Mouse (Mus musculus): ENCODE data around the gene B3gnt9. TPM values are rescaled to one million over a fixed set of nuclear protein-coding genes. Genes with fewer than 3 reads are reported as not detected.

Gene B3gnt9
- polyA plus RNA-seq, 1 experiment from 2014 or later = 3.8 TPM

DNA sequence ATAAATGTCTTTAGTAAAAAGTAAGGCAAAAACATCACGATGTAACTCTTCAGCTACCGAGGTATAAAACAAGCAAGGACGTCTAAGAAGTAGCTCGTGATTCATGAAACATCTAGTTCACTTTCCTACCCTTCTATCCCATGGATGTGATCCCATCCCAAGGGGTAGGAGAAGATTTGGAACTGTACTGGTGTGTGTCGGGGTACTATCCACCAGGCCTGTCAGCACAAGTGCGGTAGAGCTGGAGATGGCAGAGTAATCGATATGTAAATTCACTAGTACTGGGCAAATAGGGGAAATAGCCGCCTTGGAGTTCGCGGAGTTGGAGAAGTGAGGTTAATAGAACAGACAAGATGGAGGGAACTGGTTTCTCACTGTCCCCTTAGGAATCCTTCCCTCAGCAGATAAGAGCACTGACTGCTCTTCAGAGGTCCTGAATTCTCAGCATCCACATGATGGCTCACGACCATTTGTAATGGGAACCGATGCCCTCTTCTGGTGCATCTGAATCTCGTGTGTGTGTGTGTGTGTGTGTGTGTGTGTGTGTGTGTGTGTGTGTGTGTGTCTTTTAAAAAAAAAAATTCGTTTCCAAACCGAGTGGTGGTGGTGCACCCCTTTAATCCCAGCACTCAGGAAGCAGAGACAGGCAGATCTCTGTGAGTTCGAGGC, 8.4 kb upstream of the B3gnt9 start:
- Histone ChIP-seq H3K36me3 (ENCODE audit: control insufficient read depth, insufficient read depth) (no peaks in the 10 kb centered on the region), H3K27me3 (replicated peaks; ENCODE audit: control insufficient read depth, insufficient read depth, low read length) (peaks cover 78% of the 10 kb centered on the region), H3K4me2 (ENCODE audit: low read length) (no peak overlapping the region), H3K4me1 (replicated peaks; ENCODE audit: control insufficient read depth, insufficient read depth, low read length) (peaks cover 29% of the 10 kb centered on the region), H3K4me3 (replicated peaks; ENCODE audit: low read length) (no peak overlapping the region; the same call in 1 of the 2 replicates), H3K9ac (replicated peaks; ENCODE audit: low read depth, low read length) (no peak overlapping the region), H3K9me3 (ENCODE audit: control insufficient read depth, low read length) (peaks cover 5% of the 10 kb centered on the region), H3K27ac (ENCODE audit: low read length) (no peak overlapping the region)
- no peak for ATAC-seq
- WGBS = 38% methylated on average over 16 of the region's 16 CpGs

- Histone ChIP-seq H3K27me3 (replicated peaks; ENCODE audit: control insufficient read depth, insufficient read depth, low read length) (peaks cover 66% of the 10 kb centered on the region), H3K4me1 (replicated peaks; ENCODE audit: control insufficient read depth, insufficient read depth, low read length) (peaks cover 24% of the 10 kb centered on the region), H3K9ac (replicated peaks; ENCODE audit: low read depth, low read length) (no peak overlapping the region), H3K36me3 (ENCODE audit: control insufficient read depth, insufficient read depth) (no peaks in the 10 kb centered on the region), H3K9me3 (ENCODE audit: control insufficient read depth, low read length) (peaks cover 5% of the 10 kb centered on the region), H3K4me3 (replicated peaks; ENCODE audit: low read length) (no peak overlapping the region), H3K27ac (ENCODE audit: low read length) (no peak overlapping the region), H3K4me2 (ENCODE audit: low read length) (no peak overlapping the region)
- ATAC-seq = no peak
- 87% methylated on average over 12 of the region's 12 CpGs for WGBS
Measured at GRCm38 (mm10) chr8:105261326-105261980, 6.5 kb upstream of the B3gnt9 start.

DNA sequence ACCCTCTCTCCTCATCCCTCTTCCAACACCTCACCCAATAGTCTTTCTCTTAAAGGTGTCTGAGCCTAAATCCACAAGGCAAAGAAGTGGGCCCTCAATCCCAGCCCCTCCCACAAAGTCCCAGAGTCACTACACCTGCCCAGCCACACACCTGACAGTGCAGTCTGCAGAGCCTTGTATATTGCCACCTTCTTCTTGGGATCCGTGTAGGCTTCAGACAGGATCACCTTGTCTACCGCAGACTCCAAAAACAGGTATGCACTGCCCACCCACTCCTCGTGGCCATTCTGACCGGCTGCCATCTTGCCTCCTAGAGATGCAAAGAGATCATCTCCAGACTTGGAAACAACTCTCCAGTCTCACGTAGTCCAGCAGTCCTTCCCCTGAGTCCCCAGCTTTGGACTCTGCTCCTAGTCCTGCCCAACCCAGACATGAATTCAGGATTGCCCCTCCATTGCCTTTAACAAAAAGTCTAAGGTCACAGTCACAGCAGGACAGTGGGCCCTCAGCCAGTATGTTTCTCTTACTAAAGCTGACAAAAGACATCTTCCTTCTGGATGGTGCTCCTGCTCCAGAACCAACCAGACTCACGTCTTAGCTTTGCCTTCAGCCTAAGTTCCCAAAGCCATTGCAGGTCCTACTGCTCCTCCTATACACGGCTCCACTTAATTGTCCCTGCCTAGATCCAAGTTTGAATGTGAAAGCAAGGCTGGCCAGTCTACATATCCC, 5.6 kb upstream of the B3gnt9 start:
- Histone ChIP-seq H3K4me1 (replicated peaks; ENCODE audit: control insufficient read depth, insufficient read depth, low read length) (peaks cover 24% of the 10 kb centered on the region), H3K9ac (replicated peaks; ENCODE audit: low read depth, low read length) (no peak overlapping the region), H3K4me3 (replicated peaks; ENCODE audit: low read length) (no peak overlapping the region), H3K9me3 (ENCODE audit: control insufficient read depth, low read length) (peaks cover 2% of the 10 kb centered on the region; the same call in 1 of the 2 replicates), H3K4me2 (ENCODE audit: low read length) (no peak overlapping the region), H3K27ac (ENCODE audit: low read length) (no peak overlapping the region), H3K36me3 (ENCODE audit: control insufficient read depth, insufficient read depth) (no peaks in the 10 kb centered on the region), H3K27me3 (replicated peaks; ENCODE audit: control insufficient read depth, insufficient read depth, low read length) (peaks cover 60% of the 10 kb centered on the region)
- no peak for ATAC-seq
- 58% methylated on average over 7 of the region's 7 CpGs for WGBS

DNA sequence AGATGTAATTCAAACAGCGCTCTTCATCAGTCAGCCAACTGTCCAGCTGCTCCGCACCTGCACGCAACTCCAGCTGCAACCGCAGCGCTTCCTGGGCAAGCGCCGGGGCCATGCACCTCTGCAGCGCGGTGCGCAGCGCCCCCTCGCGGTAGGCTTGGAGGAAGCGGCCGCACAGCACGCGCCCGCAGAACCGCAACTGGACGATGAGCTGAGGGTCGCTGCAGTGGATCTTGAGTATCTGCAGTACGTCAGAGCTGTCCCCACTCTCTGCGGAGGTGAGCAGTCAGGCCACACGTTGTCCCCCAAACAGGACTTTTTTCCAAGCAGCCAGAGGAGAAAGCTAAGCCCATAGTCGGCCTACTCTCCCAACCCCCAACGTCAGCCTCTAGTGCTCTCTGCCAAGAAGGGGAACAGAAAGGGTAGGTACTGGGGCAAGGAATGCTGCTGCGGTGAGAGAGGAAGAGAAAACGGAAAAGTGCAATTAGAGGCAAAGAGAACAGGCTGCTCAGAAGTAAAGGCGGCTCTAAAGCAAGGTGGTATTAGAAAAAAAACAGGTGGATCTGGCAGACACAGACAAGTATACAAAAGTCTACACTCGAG, 4.9 kb upstream of the B3gnt9 start:
- H3K4me2 ChIP-seq (ENCODE audit: low read length) = peak overlapping the region; percentile 55
- H3K4me1 ChIP-seq (replicated peaks; ENCODE audit: control insufficient read depth, insufficient read depth, low read length) = peaks cover 24% of the 10 kb centered on the region
- 0 out of 2 replicates have a peak overlapping the region, but pooled peaks have one; percentile 13 for H3K9ac ChIP-seq (replicated peaks; ENCODE audit: low read depth, low read length)
- ATAC-seq = peak; percentile 56
- H3K4me3 ChIP-seq (replicated peaks; ENCODE audit: low read length) = peak overlapping the region; percentile 35
- WGBS = 3% methylated on average over 30 of the region's 30 CpGs
- peaks cover 2% of the 10 kb centered on the region; the same call in 1 of the 2 replicates for H3K9me3 ChIP-seq (ENCODE audit: control insufficient read depth, low read length)
- no peak overlapping the region for H3K27ac ChIP-seq (ENCODE audit: low read length)
- H3K36me3 ChIP-seq (ENCODE audit: control insufficient read depth, insufficient read depth) = no peaks in the 10 kb centered on the region
- H3K27me3 ChIP-seq (replicated peaks; ENCODE audit: control insufficient read depth, insufficient read depth, low read length) = peaks cover 58% of the 10 kb centered on the region

DNA sequence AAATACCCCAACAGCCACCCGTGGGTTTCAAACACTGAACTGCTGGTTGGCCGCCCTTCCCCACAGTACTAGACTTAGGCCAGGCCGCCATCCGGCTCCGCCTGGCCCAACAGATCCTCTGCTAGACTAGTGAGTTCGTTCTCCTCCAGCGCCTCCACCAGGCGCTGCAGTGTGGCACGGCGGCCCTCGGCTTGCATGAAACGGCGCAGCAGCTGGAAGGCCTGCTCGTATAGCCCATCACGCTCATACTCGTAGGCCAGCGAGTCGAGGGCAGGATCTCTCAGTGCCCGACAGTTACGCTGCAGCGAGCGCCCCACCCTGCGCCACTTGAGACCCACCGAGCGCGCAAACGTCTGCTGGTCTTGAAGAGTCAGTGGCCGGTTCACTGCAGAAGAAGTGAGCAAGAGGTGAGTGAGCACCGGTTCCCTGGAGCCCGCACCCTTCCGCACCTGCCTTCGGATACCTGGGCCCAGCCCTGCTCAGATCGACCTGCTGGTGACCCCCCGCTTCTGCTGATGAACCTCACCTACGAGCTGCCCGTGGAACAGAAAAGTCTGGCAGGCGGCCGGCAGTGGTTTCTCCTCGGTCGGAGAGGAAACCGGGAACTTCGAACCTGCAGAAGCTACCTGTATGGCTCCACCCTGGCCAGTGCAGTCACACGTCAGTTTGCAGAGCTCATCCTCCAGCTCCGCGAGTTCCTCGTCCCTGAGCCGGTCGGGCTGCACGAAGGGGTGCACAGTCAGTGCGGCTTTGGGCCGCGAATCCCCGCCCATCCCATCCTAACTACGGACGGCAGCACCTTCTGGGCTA, 4.2 kb upstream of the B3gnt9 start:
- H3K4me3 ChIP-seq (replicated peaks; ENCODE audit: low read length) = peak overlapping the region; percentile 35
- H3K4me2 ChIP-seq (ENCODE audit: low read length) = peak overlapping the region; percentile 55
- no peak overlapping the region for H3K27ac ChIP-seq (ENCODE audit: low read length)
- 1% methylated on average over 55 of the region's 55 CpGs for WGBS
- ATAC-seq = peak; percentile 35
- peaks cover 55% of the 10 kb centered on the region for H3K27me3 ChIP-seq (replicated peaks; ENCODE audit: control insufficient read depth, insufficient read depth, low read length)
- peaks cover 2% of the 10 kb centered on the region; the same call in 1 of the 2 replicates for H3K9me3 ChIP-seq (ENCODE audit: control insufficient read depth, low read length)
- H3K4me1 ChIP-seq (replicated peaks; ENCODE audit: control insufficient read depth, insufficient read depth, low read length) = peaks cover 22% of the 10 kb centered on the region
- H3K9ac ChIP-seq (replicated peaks; ENCODE audit: low read depth, low read length) = peak overlapping the region; percentile 13; the same call in 1 of the 2 replicates
- H3K36me3 ChIP-seq (ENCODE audit: control insufficient read depth, insufficient read depth) = no peaks in the 10 kb centered on the region

DNA sequence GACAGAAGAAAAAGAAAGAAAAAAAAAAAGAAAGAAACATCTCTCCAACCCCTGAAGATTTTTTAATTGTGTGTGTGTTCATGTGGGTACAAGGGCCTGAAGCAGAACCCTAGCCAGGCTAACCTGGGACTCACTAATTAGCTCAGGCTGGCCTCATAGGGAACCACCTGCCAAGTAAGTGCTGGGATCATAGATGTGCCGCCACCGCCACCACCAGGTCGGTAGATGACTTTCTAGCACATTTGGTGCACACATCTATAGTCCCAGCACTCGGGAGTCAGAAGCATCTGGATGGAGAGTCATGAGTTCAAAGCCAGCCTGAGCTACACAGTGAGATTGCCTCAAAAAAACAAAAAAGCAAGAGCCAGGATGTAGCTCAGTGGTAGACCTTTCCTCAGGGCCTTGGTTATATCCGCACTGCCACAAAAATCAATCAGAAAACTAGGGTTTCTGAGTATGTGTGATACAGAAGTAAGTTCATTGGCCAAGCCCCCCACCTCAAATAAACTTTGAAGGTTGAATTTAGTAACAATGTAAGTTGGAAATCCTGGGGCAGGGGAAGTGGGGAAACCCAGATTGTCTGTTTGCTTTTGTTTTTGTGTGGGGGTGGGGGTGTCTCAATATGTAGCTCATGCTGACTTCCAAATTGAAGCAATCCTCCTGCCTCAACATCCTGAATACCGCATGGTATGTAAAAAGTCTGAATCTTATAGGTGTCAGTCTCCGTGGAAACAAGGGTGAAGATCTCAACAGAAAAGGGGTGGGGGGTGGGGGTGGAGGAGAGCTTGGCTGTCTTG, 2.6 kb upstream of the B3gnt9 start:
- Histone ChIP-seq H3K4me2 (ENCODE audit: low read length) (no peak overlapping the region), H3K4me3 (replicated peaks; ENCODE audit: low read length) (no peak overlapping the region), H3K27me3 (replicated peaks; ENCODE audit: control insufficient read depth, insufficient read depth, low read length) (peaks cover 51% of the 10 kb centered on the region), H3K9me3 (ENCODE audit: control insufficient read depth, low read length) (peaks cover 2% of the 10 kb centered on the region; the same call in 1 of the 2 replicates), H3K27ac (ENCODE audit: low read length) (no peak overlapping the region), H3K9ac (replicated peaks; ENCODE audit: low read depth, low read length) (no peak overlapping the region), H3K36me3 (ENCODE audit: control insufficient read depth, insufficient read depth) (no peaks in the 10 kb centered on the region), H3K4me1 (replicated peaks; ENCODE audit: control insufficient read depth, insufficient read depth, low read length) (peaks cover 24% of the 10 kb centered on the region)
- WGBS = 68% methylated on average over 7 of the region's 7 CpGs
- no peak for ATAC-seq

- Histone ChIP-seq H3K4me2 (ENCODE audit: low read length) (peak overlapping the region; percentile 98), H3K9ac (replicated peaks; ENCODE audit: low read depth, low read length) (peak overlapping the region; percentile 78), H3K27ac (ENCODE audit: low read length) (no peak overlapping the region), H3K4me3 (replicated peaks; ENCODE audit: low read length) (peak overlapping the region; percentile 64), H3K36me3 (ENCODE audit: control insufficient read depth, insufficient read depth) (peaks cover 9% of the 10 kb centered on the region), H3K9me3 (ENCODE audit: control insufficient read depth, low read length) (no peaks in the 10 kb centered on the region), H3K27me3 (replicated peaks; ENCODE audit: control insufficient read depth, insufficient read depth, low read length) (peaks cover 26% of the 10 kb centered on the region), H3K4me1 (replicated peaks; ENCODE audit: control insufficient read depth, insufficient read depth, low read length) (peaks cover 17% of the 10 kb centered on the region)
- under 1% methylated on average over 72 of the region's 74 CpGs for WGBS
- peak; percentile 88 for ATAC-seq
Measured at GRCm38 (mm10) chr8:105254152-105254965, 594 bp downstream of the B3gnt9 start.
